Mouse (Mus musculus) gastrocnemius, postnatal 36 days (tissue): ENCODE measurements around the gene Gnl2. TPM values are rescaled to one million over a fixed set of nuclear protein-coding genes. Genes with fewer than 3 reads are reported as not detected.

ENCODE experiments used
- DNase-seq, 2 experiments: peaks; one replicate each; pipeline ENCODE4 v3.0.0; 2022
- intact Hi-C: fragments of 180-260 bp; cut with DNase I; formaldehyde crosslinking; loops from one replicate; pipeline ENCODE4 v1.15.1; 2025
- total RNA-seq, 2 experiments: library from RNA; stranded (reverse); gene quantifications; 2 replicates each; pipeline ENCODE4 v1.2.3; 2021

Gene Gnl2
- total RNA-seq, 2 experiments from 2014 or later = 21.3 to 31.4 TPM

DNA sequence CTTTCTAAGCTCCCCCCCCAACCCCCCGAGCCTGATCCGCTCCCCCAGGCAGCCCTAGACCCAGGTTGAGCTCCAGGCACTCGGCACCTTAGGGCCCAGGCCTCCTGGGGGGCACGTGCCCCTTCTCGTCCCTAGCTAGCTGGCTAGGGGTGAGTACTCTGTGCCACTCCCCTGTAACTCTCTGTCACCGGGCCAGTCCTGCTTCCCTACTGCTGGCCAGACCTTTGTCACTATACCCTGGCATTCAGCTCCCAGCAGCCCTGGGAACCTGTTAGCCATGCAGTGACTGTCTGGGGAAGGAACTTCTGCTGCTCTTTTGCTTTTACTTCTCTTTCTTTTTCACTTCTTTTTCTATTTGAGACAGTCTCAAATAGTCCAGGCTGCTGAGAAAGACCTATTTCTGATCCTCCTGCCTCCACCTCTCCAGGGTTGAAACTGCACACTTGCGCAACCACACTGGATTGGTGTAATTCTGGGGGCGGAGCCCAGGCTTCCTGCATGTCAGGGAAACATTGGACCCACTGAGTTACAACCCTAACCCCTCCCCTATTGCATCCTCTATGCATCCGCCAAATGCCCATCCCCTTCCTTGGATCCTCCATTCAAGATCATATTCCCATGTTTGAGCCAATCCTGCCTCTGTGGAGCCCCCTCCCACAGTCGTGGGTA, 18.8 kb upstream of the Gnl2 start:
- intact Hi-C loops = no loop called here
- no peak for DNase-seq

DNA sequence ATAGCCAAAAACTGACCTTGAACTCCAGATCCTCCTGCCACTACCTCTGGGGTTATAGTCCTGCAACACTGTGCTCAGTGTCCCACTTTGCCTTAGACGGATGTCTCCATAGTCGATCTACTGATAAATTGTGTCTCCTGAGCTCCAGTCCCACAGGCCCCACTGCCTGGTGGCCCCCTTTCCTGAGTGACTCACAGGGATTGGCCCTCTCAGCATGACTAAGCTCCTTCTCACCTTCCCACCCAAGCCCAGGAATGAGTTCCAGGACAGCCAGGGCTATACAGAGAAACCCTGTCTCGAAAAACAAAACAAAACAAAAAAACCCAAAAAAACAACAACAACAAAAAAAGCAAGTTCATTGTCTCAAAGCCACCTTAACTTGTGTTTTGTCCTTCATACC, 16.8 kb upstream of the Gnl2 start:
- no peak for DNase-seq
- intact Hi-C loops = no loop called here

DNA sequence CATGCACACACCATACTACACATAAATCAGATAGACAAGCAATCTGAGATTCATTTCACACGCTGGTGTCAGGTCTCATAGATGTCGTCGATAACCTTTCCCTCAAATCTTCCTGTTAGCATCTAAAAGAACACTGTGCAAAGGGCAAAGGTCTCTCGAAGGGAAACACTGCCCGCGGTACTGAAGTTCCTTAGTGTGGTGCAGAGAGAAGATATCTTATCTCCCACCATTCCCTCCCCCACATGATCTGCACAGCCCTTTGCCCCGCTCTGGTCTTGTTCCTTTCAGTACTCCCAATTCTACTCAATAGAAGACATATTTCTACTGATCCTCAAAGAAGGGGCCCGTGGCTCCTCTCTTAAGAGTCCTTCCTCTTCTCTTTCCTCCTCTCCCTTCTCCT, 13.4 kb upstream of the Gnl2 start:
- DNase-seq = no peak
- intact Hi-C loops = no loop called here

DNA sequence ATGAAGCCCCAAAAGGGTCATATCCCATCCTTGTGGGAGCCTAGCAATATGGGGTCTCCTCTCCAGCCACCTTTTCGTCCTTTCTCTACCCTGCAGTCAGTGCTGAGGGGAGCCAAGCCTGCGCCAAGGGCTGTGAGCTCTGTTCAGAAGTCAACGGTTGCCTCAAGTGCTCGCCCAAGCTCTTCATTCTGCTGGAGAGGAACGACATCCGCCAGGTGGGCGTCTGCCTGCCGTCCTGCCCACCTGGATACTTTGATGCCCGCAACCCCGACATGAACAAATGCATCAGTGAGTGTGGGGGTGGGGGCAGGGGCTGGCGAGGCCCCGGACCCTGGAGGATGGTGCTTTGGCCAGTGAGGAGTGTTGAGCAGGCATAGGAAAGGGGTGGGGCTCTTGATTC, 11.5 kb upstream of the Gnl2 start:
- intact Hi-C loops = no loop called here
- no peak for DNase-seq

DNA sequence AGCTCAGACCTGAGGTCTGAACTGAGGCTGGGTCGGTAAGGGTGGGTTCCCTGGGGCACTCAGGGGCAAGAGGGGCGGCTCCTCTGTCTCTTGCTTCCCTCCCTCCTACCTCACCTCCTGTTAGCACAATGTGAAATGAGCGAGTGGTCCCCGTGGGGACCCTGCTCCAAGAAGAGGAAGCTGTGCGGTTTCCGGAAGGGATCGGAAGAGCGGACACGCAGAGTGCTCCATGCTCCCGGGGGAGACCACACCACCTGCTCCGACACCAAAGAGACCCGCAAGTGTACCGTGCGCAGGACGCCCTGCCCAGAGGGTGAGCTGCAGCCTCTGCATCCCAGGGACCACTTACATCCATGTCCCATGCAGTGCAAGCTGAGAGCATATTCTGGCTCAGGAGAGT, 8.9 kb upstream of the Gnl2 start:
- DNase-seq = no peak
- intact Hi-C loops = no loop called here

DNA sequence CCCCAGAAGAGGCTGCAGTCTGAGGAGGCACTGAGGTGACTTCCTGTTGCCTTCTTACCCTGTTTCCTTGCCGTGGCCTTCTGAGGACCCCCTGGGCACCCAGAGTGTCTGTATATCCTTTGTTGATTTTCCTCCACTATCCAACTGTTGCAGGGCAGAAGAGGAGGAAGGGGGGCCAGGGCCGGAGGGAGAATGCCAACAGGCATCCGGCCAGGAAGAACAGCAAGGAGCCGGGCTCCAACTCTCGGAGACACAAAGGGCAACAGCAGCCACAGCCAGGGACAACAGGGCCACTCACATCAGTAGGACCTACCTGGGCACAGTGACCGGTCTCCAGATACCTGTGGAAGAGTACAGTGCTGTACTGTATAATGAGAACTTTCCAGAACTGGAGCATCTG, 8.2 kb upstream of the Gnl2 start:
- DNase-seq = no peak
- intact Hi-C loops = no loop called here

DNA sequence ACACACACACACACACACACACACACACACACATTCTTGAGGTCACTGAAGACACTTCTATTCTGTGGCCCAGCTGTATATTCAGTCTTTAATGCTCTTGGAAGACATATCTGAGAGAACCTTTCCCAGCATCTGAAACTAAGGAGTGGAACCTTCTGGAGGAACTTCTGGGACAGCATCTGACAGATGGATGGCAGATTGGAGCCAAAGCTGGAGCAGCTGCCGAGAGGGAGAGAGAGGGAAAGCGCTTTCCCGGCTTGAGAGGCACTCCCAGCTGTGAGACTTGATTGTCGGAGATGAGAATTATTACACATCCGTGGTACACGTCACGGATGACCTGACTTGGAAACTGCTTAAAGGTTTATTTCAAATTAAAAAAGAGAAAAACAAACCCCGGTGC, 7.7 kb upstream of the Gnl2 start:
- intact Hi-C loops = no loop called here
- DNase-seq = no peak

DNA sequence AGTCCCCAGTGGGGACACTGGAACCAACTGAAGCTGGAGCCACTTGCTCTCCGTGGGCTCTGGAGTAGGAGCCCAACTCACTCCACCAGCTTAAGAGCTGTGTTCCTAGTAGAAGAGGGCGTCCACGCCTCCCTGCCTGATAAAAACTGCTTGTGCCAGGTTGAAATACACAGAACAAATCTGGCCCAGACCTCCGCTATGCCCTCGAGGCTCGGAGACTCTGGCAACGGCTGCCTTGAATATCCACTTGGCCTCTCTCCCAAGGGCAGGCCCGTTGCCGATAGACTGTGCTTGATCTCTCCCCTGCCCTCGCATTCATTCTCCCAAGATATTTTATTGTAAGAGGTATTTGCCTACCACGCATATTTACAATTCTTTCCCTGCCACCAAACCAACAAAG, 1.0 kb downstream of the Gnl2 start:
- intact Hi-C loops = no loop called here
- no peak for DNase-seq

DNA sequence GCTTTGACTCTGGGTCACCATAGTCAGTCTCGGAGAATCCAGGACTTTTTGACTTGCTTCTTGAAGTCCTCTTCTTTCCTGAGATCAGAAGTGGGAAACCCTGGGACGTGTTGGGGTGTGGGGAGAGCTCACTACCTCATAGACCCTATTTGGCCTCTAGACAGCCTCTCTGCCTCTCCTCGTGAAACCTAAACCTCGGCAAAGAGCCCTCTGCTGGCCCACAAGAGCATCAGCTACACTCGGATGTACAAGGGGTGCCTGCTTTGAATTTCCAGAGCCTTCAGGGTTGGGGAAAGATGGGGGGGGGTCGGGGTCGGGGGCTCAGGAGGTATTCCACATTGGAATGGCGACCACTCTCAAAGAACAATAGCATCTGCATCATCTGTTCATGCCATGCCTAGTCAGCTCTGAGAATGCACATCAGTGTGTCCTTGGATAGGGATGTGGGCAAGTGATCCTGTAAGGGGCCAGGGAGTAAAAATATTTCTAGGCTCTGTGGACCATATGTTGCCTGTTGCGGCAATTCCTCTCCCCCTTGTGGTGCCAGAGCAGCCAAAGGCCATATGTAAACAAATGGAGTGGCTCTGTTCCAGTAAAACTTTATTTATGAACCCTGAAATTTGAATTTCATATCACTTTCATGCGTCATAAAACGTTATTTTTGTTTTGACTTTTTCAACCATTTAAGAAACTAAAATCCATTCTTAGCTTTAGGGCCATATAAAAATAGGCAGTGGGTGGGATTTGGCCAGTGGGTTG, 4.6 kb downstream of the Gnl2 start:
- no peak for DNase-seq
- intact Hi-C loops = no loop called here

DNA sequence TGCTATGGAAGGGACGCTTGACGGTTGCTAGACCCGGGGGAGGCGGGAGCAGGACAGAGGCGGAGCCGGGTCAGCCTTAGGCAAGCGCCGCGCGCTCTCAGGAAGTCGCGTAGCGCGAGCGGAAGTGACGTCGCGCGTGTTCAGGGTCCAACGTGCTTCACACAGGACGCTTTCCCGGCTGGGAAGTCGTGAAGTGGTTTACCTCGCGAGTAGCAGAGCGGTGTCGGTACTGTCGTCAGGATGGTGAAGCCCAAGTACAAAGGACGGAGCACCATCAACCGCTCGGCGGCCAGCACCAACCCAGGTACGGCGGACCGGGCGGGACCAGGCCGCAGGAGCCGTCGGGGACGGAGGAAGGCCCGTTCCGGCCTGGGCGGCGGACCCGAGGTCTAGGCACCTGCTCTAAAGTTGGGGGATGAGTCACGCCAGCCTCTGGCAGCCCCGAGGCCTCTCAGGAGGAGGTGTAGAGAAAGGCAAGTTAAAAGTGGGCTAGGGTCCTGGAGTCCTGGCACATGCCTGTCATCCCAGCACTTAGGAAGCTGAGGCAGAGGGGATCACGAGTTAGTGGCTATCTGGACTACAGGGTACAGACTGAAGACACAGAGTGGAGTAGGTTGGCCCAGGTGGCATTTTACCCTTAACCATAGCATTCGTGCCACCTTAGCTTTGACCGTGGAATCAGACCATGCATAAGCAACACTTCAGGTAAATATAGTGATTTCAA, 13.7 kb downstream of the Gnl2 start:
- intact Hi-C loops = no loop called here
- DNase-seq = peak; percentile 89 to 90

DNA sequence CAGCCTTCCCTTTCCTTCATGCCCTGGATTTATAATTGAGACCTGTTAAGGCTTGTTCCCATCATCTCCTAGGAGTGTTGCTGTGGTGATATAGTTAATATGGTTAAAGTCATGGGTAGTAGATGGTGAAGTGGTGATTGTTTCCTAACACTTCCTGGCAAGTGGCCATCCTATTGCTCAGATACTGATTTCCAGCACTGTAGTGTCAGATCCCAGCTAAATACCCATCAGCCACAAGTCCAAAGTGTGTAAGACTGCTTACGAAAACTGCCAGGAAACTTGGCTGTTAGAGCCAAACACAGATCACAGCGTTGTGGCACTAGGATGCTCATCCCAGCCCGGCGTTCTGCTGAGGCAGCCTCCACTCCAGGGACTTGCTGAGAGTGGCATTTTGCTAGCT, 18.0 kb downstream of the Gnl2 start:
- intact Hi-C loops = no loop called here
- no peak for DNase-seq

DNA sequence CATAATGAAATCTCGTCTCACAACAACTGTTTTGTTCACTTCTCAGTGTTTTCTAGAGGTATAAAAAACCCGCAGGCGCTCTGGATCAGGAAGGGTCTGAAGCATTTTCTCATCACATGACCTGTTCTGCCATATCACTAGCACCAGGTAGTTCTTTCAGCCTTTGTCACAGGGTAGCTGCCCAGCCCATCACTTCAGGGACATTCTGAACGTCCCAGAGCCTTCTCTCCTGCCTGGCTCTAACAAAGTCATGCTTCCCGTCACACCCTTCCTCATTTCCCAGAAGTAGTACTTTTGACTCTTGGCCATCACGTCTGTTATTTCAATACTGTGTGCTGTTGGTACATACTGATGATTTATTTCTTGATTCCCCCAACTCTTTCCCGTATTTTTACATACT, 28.1 kb downstream of the Gnl2 start:
- intact Hi-C loops = no loop called here
- DNase-seq = no peak

DNA sequence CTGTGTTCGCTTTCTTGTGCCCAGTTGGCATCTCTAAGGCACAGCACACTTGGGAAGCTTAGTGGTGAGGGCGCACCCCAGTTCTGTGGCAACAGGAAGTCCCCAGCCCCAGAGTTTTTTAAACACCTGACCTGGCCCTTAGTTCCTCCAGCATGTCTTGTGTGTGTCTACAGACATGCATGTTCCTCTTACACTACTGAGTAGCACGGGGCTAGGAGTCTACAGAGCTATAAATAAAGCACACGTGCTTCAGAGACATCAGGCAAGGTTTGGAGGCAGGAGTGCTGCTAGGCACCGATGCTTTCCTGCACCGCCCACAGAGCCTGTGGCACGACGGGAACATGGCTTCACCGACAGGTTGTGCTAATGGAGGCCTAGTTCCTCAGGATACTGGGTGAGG, 39.0 kb downstream of the Gnl2 start:
- intact Hi-C loops = no loop called here
- no peak for DNase-seq

DNA sequence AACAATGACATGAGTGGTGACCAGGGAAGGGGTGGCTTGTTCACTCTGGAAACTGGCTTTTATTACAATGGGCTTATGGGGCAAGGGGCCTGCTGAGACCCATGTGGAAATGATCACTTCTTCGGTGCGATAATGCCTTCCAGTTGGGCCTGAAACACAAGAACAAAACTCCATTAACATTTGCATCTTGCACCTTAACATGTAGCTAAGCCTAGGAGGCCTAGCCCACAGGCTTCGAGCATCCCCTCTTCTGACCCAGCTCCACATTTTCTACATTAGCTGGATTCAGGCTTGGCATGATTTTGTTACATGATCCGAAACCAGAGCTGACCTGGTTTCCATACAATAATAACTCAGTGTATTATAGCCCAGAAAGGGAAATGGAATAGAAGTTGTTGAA, 40.1 kb downstream of the Gnl2 start:
- intact Hi-C loops = no loop called here
- no peak for DNase-seq

DNA sequence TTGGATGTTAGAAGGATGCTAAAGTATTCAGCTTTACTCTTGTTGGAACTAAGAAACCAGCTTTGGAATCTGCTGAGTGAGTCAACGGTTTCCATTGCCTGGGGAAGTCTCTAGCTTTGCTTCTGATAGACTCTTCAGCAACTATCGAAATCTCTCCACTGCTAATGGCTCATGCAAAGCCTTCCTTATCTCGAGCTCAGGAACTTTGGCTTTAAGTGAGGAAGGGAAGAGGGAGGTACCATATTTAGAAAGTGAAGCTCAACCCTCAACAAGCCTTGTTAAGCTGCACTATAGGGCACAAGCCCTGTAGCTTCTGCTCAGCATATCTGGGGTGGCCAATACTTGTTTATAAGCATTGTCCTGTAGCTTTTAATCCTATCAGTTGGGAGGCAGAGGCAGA, 40.9 kb downstream of the Gnl2 start:
- intact Hi-C loops = no loop called here
- DNase-seq = no peak

DNA sequence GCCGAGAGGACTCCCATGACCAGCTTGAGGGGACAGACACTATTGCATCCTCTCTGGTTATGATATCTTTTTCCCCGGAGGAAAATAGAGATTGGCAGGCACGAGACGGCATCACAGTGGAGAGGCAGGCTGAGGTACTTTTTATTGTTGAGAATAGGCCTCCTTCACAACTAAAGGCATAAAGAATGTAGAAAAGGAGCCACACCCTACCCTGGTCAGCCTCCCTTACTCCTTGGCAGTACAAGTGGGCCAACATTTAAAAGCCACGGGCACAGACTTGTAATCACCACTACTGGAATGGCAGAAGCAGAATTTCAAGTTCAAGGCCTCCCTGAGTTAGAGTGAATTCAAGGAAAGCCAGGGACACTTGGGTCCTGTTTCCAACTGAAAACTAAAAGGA, 41.6 kb downstream of the Gnl2 start:
- intact Hi-C loops = loop anchor here (2.0 kb wide), 1 partner anchor 115 kb away; no protein-coding TSS in a partner anchor

DNA sequence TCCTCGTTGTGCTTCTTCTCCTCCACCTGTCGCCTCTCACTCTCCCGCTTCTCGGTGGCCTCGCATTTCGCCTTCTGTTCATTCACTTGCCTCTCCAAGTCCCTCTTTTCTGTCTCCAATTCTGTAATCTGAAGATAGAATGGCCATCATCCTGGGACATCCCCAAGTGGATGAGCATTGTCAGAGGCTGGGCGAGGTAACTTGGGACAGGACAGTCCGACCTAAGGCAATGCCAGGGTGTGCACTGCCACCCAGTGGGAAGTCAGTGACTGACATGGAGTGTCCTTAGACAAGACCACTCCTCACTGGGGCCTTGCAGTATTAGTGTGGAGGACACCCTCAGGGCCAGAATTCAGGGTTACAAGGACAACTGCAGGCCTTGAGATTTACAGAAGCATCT, 42.6 kb downstream of the Gnl2 start:
- intact Hi-C loops = loop anchor here (2.0 kb wide), 1 partner anchor 116 kb away; no protein-coding TSS in a partner anchor
- peak; percentile 28 to 35 for DNase-seq

More for the DNA sequence above, 41.6 kb downstream of the Gnl2 start:
- DNase-seq = no peak

DNA sequence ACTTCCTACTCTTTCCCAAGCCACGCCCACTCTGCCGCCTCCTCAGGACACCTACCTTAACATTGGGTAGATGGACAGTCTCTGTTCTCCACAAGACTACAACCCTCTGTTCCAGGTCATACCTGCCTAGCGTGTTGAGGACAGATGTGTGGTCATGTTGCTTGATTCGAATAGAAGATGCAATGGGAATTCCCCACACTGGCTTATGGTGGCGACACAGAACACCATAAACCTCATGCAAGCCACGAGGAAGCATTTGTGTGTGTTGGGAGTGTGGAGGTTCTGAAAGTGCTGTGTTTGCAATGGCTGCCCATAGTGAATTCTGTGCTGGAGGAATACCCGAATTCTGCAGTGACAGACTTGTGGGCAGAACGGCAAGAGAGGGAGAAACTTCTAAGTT, 47.4 kb downstream of the Gnl2 start:
- intact Hi-C loops = loop anchor here (10.0 kb wide), 1 partner anchor 209 kb away; the partner anchor contains the start of genes 1110065P20Rik and Yrdc
- no peak for DNase-seq

DNA sequence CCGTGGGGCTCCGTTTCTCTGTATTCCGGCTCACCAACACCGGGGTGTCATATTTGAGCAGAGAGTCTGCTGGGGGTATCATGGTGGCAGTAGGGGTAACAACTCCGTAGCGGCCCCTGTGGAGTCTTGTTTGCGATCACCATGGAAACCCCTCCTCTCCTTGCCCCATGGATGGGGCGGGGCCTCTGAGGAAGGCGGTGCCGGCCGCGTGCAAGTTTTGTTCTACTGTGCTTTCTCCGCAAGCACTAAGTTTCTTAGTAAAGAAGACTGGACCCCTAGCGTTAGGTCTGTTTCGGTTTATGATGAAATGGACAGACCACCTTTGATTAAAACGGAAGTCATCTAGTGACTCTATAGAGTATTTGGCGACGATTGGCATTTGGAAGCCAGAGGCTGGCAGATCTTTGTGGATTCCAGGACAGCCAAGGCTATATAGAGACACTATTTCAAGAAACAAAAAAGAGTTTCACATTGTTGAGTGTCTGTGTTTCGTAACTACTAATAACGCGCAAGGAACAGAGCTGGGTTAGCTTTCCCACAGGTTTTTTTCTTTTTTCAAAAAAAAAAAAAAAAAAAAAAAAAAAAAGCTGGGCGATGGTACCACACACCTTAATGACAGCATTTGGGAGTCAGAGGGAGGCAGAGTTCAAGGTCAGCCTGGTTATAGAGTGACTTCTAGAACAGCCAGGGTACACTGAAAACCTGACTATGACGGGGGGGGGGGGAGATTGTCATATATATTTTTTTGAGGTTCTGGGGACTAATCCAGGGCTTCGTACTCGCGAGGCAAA, 49.3 kb downstream of the Gnl2 start, which contains the start of gene Dnali1:
Gene Dnali1, minus strand, starts transcription at position 187 of the 791 bp plus-strand sequence.
- DNase-seq = peak; percentile 21 to 28
- intact Hi-C loops = loop anchor here (10.0 kb wide), 1 partner anchor 211 kb away; the partner anchor contains the start of genes 1110065P20Rik and Yrdc
